Comparison of ENCODE assay signal across 8 mouse cellular contexts in genomic region chr10:81483983-81484382, GRCm38 (mm10). TPM values are rescaled to one million over a fixed set of nuclear protein-coding genes. Genes with fewer than 3 reads are reported as not detected.
A peak's percentile ranks its signal among the peaks of the same experiment; 100 is the strongest.
DNase-seq lines count a peak whose midpoint lies in the region; ATAC-seq and TF ChIP-seq lines count a peak whose summit lies in the region.

No protein-coding gene starts in this region.

- 26% methylated on average over 8 of the region's 9 CpGs for WGBS in limb, embryonic 11.5 days

- peak; percentile 67 to 86 for DNase-seq in left cerebral cortex, postnatal 14 days (ENCODE audit: low spot score in 2 of 2)
- DNase-seq in left cerebral cortex, adult 11 months (ENCODE audit: low spot score): no peak
- DNase-seq in MEL (ENCODE audit: low read depth, low spot score): peak; percentile 79
- peak; percentile 58 for DNase-seq in embryo, embryonic 10.5 days (ENCODE audit: low spot score)
- peak; percentile 58 for DNase-seq in limb, embryonic 11.5 days (ENCODE audit: low spot score)
- peak; percentile 61 for DNase-seq in thymus, postnatal 0 days (ENCODE audit: low spot score)
- no peak for DNase-seq in spleen, postnatal 4 days (ENCODE audit: low spot score in 2 of 2)
- DNase-seq in gastrocnemius, postnatal 36 days: no peak

- peaks cover 0 to 14% of the 10 kb centered on the region in 2 experiments; a peak in 2 of 4 replicates for H3K4me1 ChIP-seq in MEL (ENCODE audit: control insufficient read depth in 1 of 2, insufficient read depth in 2 of 2, low read length in 2 of 2)
- no peaks in the 10 kb centered on the region for H3K4me1 ChIP-seq in limb, embryonic 11.5 days (ENCODE audit: control insufficient read depth, insufficient read depth, low read length)

- H3K27ac ChIP-seq in MEL (ENCODE audit: control insufficient read depth, low read depth, low read length): no peak overlapping the region
- no peak overlapping the region for H3K27ac ChIP-seq in limb, embryonic 11.5 days (replicated peaks; ENCODE audit: low read depth, low read length)

- intact Hi-C loops in left cerebral cortex, postnatal 14 days (cut with DNase I): no loop called here
- intact Hi-C loops in gastrocnemius, postnatal 36 days (cut with DNase I): no loop called here

- no peak for ATAC-seq in limb, embryonic 11.5 days (ENCODE audit: insufficient number of reproducible peaks, low FRiP score, low TSS enrichment, low read depth)

- H3K36me3 ChIP-seq in MEL (ENCODE audit: control insufficient read depth in 1 of 2, insufficient read depth in 2 of 2, low read length in 2 of 2): no peaks in the 10 kb centered on the region; a peak in 1 of 4 replicates
- H3K36me3 ChIP-seq in limb, embryonic 11.5 days (ENCODE audit: control insufficient read depth, insufficient read depth, low read length): peaks cover 23% of the 10 kb centered on the region

- H3K9me3 ChIP-seq in MEL (replicated peaks; ENCODE audit: insufficient read depth, low read length): no peaks in the 10 kb centered on the region
- H3K9me3 ChIP-seq in limb, embryonic 11.5 days (ENCODE audit: control insufficient read depth, low read length): no peaks in the 10 kb centered on the region

- H3K9ac ChIP-seq in MEL (ENCODE audit: control insufficient read depth, low read depth, low read length, poor library complexity, severe bottlenecking): no peak overlapping the region
- no peak overlapping the region for H3K9ac ChIP-seq in limb, embryonic 11.5 days (ENCODE audit: low read length)

- TF ChIP-seq CTCF in MEL (IDR thresholded peaks at IDR 0.05 in 2 of 3, conservative IDR thresholded peaks at IDR 0.05 in 1 of 3; ENCODE audit: control insufficient read depth in 1 of 3, insufficient read depth in 1 of 3, low read depth in 2 of 3, low read length in 3 of 3, poor library complexity in 1 of 3, severe bottlenecking in 1 of 3): peak; percentile 72 to 74 (median 73)

- no peaks in the 10 kb centered on the region for H3K27me3 ChIP-seq in MEL (ENCODE audit: control insufficient read depth in 1 of 2, insufficient read depth in 2 of 2, low read length in 2 of 2)
- peaks cover 21% of the 10 kb centered on the region for H3K27me3 ChIP-seq in limb, embryonic 11.5 days (ENCODE audit: control insufficient read depth, insufficient read depth, low read length)

- TF ChIP-seq EP300 in MEL (IDR thresholded peaks at IDR 0.05; ENCODE audit: low read depth in 1 of 2, low read length in 2 of 2): no peak

- no peaks in the 10 kb centered on the region for H3K79me2 ChIP-seq in MEL (ENCODE audit: control insufficient read depth, insufficient read depth, low read length, poor library complexity)

- TF ChIP-seq POLR2A in MEL (IDR thresholded peaks at IDR 0.05; ENCODE audit: control insufficient read depth in 1 of 2, insufficient read depth in 1 of 2, low read depth in 1 of 2, low read length in 2 of 2, poor library complexity in 1 of 2): no peak

- TF ChIP-seq RAD21 in MEL (IDR thresholded peaks at IDR 0.05; ENCODE audit: low read depth, low read length): peak; percentile 43

- H3K4me2 ChIP-seq in limb, embryonic 11.5 days (ENCODE audit: low read depth, severe bottlenecking): no peak overlapping the region

- no peak overlapping the region for H3K4me3 ChIP-seq in MEL (ENCODE audit: control insufficient read depth in 1 of 2, insufficient read depth in 1 of 2, low read depth in 2 of 2, low read length in 2 of 2)
- no peak overlapping the region for H3K4me3 ChIP-seq in limb, embryonic 11.5 days (ENCODE audit: low read depth, low read length)

TF ChIP-seq in MEL, 35 proteins besides CTCF, POLR2A, EP300 and RAD21:
- peak; percentile 19; the same call in 1 of the 2 replicates for TF ChIP-seq ZC3H11A (IDR thresholded peaks at IDR 0.05; ENCODE audit: low read depth, low read length)
- TF ChIP-seq MAX (IDR thresholded peaks at IDR 0.05; ENCODE audit: low read length): 0 out of 2 replicates have a peak, but pooled peaks have one; percentile 11
- peak; percentile 83 for TF ChIP-seq ZNF384 (IDR thresholded peaks at IDR 0.05; ENCODE audit: low read depth, low read length)
- no peak for TF ChIP-seq E2F4 (IDR thresholded peaks at IDR 0.05; ENCODE audit: borderline replicate concordance, low read depth, low read length)
- TF ChIP-seq ETS1 (IDR thresholded peaks at IDR 0.05; ENCODE audit: low read depth, low read length): no peak
- peak; percentile 53 for TF ChIP-seq SMC3 (IDR thresholded peaks at IDR 0.05; ENCODE audit: low read depth, low read length)
- 0 out of 2 replicates have a peak, but pooled peaks have one; percentile 49 for TF ChIP-seq MYC (IDR thresholded peaks at IDR 0.05; ENCODE audit: low read depth, low read length)
- 0 out of 2 replicates have a peak, but pooled peaks have one; percentile 15 for TF ChIP-seq HCFC1 (IDR thresholded peaks at IDR 0.05; ENCODE audit: low read depth, low read length)

RNA-seq across cellular contexts. Expression of gene Celf5, which starts 1.5 kb away (rescaled TPM):
- total RNA-seq in left cerebral cortex, postnatal 14 days (2021): 100 to 1,000 TPM; 280 to 299 TPM
- total RNA-seq in MEL (2012; rRNA removed): 0.03 and 0.08 TPM in 2 replicates
- polyA plus RNA-seq in MEL (2012; ENCODE audit: insufficient read depth in 1 of 2, insufficient read length in 2 of 2, low read depth in 1 of 2, low replicate concordance in 2 of 2, missing spikeins in 1 of 2): under 1 TPM in 1 of 2 experiments, not detected in 1; 0.38 TPM
- polyA plus RNA-seq in limb, embryonic 11.5 days (2014; fragmentation: Nextera tagmentation; extraction: Ambion mirVana): 0.33 and 0.77 TPM in 2 replicates
- 0.04 and 0.25 TPM in 2 replicates for polyA plus RNA-seq in thymus, postnatal 0 days (2015; fragmentation: Nextera tagmentation; extraction: Ambion mirVana)
- not detected for total RNA-seq in gastrocnemius, postnatal 36 days (2021)

RNA-seq across cellular contexts. Expression of gene Ncln, which starts 12.2 kb away (rescaled TPM):
- 100 to 1,000 TPM in 1 of 2 experiments, 10 to 100 TPM in 1; 80.2 to 104 TPM for total RNA-seq in left cerebral cortex, postnatal 14 days (2021)
- total RNA-seq in MEL (2012; rRNA removed): 120 and 136 TPM in 2 replicates
- 100 to 1,000 TPM; 215 to 276 TPM for polyA plus RNA-seq in MEL (2012; ENCODE audit: insufficient read depth in 1 of 2, insufficient read length in 2 of 2, low read depth in 1 of 2, low replicate concordance in 2 of 2, missing spikeins in 1 of 2)
- 60.3 and 66.8 TPM in 2 replicates for polyA plus RNA-seq in limb, embryonic 11.5 days (2014; fragmentation: Nextera tagmentation; extraction: Ambion mirVana)
- 39.4 and 45.5 TPM in 2 replicates for polyA plus RNA-seq in thymus, postnatal 0 days (2015; fragmentation: Nextera tagmentation; extraction: Ambion mirVana)
- 10 to 100 TPM; 42.1 to 44.9 TPM for total RNA-seq in gastrocnemius, postnatal 36 days (2021)

RNA-seq across cellular contexts. Expression of gene S1pr4, which starts 15.9 kb away (rescaled TPM):
- under 1 TPM; 0.33 to 0.44 TPM for total RNA-seq in left cerebral cortex, postnatal 14 days (2021)
- total RNA-seq in MEL (2012; rRNA removed): 1.7 and 2.1 TPM in 2 replicates
- polyA plus RNA-seq in MEL (2012; ENCODE audit: insufficient read depth in 1 of 2, insufficient read length in 2 of 2, low read depth in 1 of 2, low replicate concordance in 2 of 2, missing spikeins in 1 of 2): 1 to 10 TPM in 1 of 2 experiments, not detected in 1; 1.6 TPM
- polyA plus RNA-seq in limb, embryonic 11.5 days (2014; fragmentation: Nextera tagmentation; extraction: Ambion mirVana): 0.10 and 0.43 TPM in 2 replicates
- 22.2 and 25.6 TPM in 2 replicates for polyA plus RNA-seq in thymus, postnatal 0 days (2015; fragmentation: Nextera tagmentation; extraction: Ambion mirVana)
- total RNA-seq in gastrocnemius, postnatal 36 days (2021): 1 to 10 TPM in 1 of 2 experiments, under 1 TPM in 1; 0.46 to 1.5 TPM

RNA-seq across cellular contexts. Expression of gene Nfic, which starts 28.5 kb away (rescaled TPM):
- 10 to 100 TPM; 67.0 to 69.8 TPM for total RNA-seq in left cerebral cortex, postnatal 14 days (2021)
- total RNA-seq in MEL (2012; rRNA removed): 2.0 and 3.6 TPM in 2 replicates
- 1 to 10 TPM in 1 of 2 experiments, not detected in 1; 9.7 TPM for polyA plus RNA-seq in MEL (2012; ENCODE audit: insufficient read depth in 1 of 2, insufficient read length in 2 of 2, low read depth in 1 of 2, low replicate concordance in 2 of 2, missing spikeins in 1 of 2)
- 16.7 and 18.7 TPM in 2 replicates for polyA plus RNA-seq in limb, embryonic 11.5 days (2014; fragmentation: Nextera tagmentation; extraction: Ambion mirVana)
- polyA plus RNA-seq in thymus, postnatal 0 days (2015; fragmentation: Nextera tagmentation; extraction: Ambion mirVana): 21.5 and 21.9 TPM in 2 replicates
- 100 to 1,000 TPM; 219 to 237 TPM for total RNA-seq in gastrocnemius, postnatal 36 days (2021)

RNA-seq across cellular contexts. Expression of gene Gna15, which starts 40.0 kb away (rescaled TPM):
- 1 to 10 TPM; 2.2 to 3.2 TPM for total RNA-seq in left cerebral cortex, postnatal 14 days (2021)
- 28.2 and 33.0 TPM in 2 replicates for total RNA-seq in MEL (2012; rRNA removed)
- polyA plus RNA-seq in MEL (2012; ENCODE audit: insufficient read depth in 1 of 2, insufficient read length in 2 of 2, low read depth in 1 of 2, low replicate concordance in 2 of 2, missing spikeins in 1 of 2): 100 to 1,000 TPM in 1 of 2 experiments, 10 to 100 TPM in 1; 23.0 to 142 TPM
- polyA plus RNA-seq in limb, embryonic 11.5 days (2014; fragmentation: Nextera tagmentation; extraction: Ambion mirVana): 0.99 and 1.1 TPM in 2 replicates
- 3.5 TPM in 2 replicates for polyA plus RNA-seq in thymus, postnatal 0 days (2015; fragmentation: Nextera tagmentation; extraction: Ambion mirVana)
- under 1 TPM in 1 of 2 experiments, not detected in 1; 0.20 TPM for total RNA-seq in gastrocnemius, postnatal 36 days (2021)

Comparison
In these comparisons a context has a peak if more than half of its experiments do, and no peak if none do; other contexts are left out.
1. DNase-seq: peak in left cerebral cortex, postnatal 14 days (2 of 2), MEL (single experiment), embryo, embryonic 10.5 days (single experiment), limb, embryonic 11.5 days (single experiment) and thymus, postnatal 0 days (single experiment); none in left cerebral cortex, adult 11 months (single experiment), spleen, postnatal 4 days (0 of 2) and gastrocnemius, postnatal 36 days (0 of 2).
2. RNA of gene Celf5, which starts 1.5 kb away (total RNA-seq): 280 to 299 TPM in left cerebral cortex, postnatal 14 days; 0.03 to 0.08 TPM in MEL and not detected in gastrocnemius, postnatal 36 days; every median in the first group is over 100 times any median in the second.